Mouse (Mus musculus): ENCODE data around the gene Gm9639.
"Not testable (repeated sequence)": the region's sequence is repeated elsewhere in the genome, so short reads cannot be mapped to it uniquely, and the experiment has no call there.

Gene Gm9639

DNA sequence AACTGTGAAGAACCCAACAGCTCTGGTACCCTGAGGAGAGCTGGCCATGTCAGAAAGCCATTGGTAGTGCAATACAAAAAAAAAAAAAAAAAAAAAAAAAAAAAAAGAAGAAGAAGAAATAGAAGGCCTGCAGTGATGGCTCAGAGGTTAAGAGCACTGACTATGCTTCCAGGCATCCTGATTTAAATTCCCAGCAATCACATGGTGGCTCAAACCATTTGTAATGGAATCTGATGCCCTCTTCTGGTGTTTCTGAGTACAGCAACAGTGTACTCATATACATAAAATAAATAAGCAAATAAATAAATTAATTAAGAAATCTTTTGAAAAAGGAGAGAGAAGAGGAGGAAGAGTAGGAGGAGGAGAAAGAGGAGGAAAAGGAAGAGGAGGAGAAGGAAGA lies 41.4 kb downstream of the Gm9639 start:
- DNase-seq (ENCODE audit: low spot score): no peak

DNA sequence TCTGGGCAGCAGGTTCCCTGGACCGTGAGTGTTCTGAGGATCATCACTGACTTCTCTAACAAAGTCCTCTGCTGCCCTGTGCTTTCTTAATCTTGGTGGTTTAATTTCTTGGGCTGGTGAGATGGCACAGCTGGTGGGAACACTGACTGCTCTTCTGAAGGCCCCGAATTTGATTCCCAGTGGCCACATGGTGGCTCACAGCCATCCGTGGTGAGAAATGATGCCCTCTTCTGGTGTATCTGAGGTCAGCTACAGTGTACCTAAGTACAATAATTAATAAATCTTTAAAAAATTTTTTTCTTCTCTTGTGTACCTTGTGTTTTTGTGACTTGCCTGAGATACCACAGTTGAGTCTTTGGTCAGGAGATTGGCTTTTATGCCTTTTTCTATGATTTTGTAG lies 42.6 kb downstream of the Gm9639 start:
- not testable (repeated sequence) for DNase-seq (ENCODE audit: low spot score)

DNA sequence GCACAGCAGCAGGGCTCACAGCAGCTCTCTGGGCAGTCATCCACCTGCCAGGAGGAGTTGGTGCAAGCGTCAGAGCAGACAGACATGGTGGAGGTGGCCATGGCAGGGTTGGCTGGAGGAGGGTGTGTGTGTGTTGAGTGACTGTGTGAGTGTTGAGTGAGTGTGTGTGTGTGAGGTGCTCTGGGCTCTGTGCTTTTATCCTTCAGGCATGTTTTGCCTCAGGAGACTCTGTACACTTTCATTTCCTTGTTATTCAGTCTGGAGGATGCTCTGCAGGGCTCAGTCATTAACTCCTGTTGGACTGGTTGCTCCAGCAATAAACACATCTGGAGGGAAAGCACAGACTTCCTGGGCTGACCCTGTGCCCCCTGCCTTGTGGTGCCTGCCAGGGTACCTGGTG lies 43.6 kb downstream of the Gm9639 start, which contains the start of gene Gm9736:
Gm9736 (minus strand) TSS at position 101 of the 400 bp plus-strand sequence.
- not testable (repeated sequence) for DNase-seq (ENCODE audit: low spot score)

DNA sequence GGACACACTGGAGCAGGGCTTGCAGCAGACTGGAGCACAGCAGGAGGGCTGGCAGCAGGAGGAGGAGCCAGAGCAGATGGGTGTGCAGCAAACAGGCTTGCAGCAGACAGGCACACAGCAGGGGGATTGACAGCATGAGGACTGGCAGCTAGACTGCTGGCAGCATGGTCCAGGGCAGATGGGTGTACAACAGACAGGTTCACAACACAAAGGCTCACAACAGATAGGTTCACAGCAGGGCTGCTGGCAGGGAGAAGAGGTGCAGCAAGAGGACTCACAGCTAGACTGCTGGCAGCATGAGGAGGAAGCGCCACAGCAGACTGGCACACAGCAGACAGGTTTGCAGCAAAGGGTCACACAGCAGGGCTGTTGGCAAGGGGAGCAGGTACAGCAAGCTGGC lies 44.2 kb downstream of the Gm9639 start:
- not testable (repeated sequence) for DNase-seq (ENCODE audit: low spot score)
